Mouse (Mus musculus): ENCODE data around the gene Srrd. TPM values are rescaled to one million over a fixed set of nuclear protein-coding genes. Genes with fewer than 3 reads are reported as not detected.

Srrd gene
- polyA plus RNA-seq, 1 experiment from 2014 or later: 51.0 TPM

GRCm38 (mm10) chr5:112360077-112360476 is 17.2 kb upstream of the Srrd start:
- Histone ChIP-seq H3K36me3 (ENCODE audit: insufficient read depth) (peaks cover 24% of the 10 kb centered on the region; the same call in 1 of the 2 replicates), H3K27ac (ENCODE audit: low read depth) (no peak overlapping the region), H3K4me2 (no peak overlapping the region), H3K9me3 (ENCODE audit: low read depth, low read length) (no peaks in the 10 kb centered on the region), H3K9ac (no peak overlapping the region), H3K27me3 (ENCODE audit: insufficient read depth, low read length) (no peaks in the 10 kb centered on the region), H3K4me1 (ENCODE audit: insufficient read depth) (no peaks in the 10 kb centered on the region), H3K4me3 (ENCODE audit: low read depth, low read length) (no peak overlapping the region)
- no peak for DNase-seq
- no peak for TF ChIP-seq CTCF (IDR thresholded peaks at IDR 0.05; ENCODE audit: low read depth)
- no peak for ATAC-seq (ENCODE audit: insufficient read depth)
- 87% methylated on average over 3 of the region's 3 CpGs for WGBS

- Histone ChIP-seq H3K27me3 (ENCODE audit: insufficient read depth, low read length) (no peaks in the 10 kb centered on the region), H3K36me3 (ENCODE audit: insufficient read depth) (peaks cover 24% of the 10 kb centered on the region; the same call in 1 of the 2 replicates), H3K9ac (no peak overlapping the region), H3K9me3 (ENCODE audit: low read depth, low read length) (no peaks in the 10 kb centered on the region), H3K27ac (ENCODE audit: low read depth) (no peak overlapping the region), H3K4me1 (ENCODE audit: insufficient read depth) (no peaks in the 10 kb centered on the region), H3K4me3 (ENCODE audit: low read depth, low read length) (no peak overlapping the region), H3K4me2 (no peak overlapping the region)
- no peak for TF ChIP-seq CTCF (IDR thresholded peaks at IDR 0.05; ENCODE audit: low read depth)
- 79% methylated on average over 4 of the region's 4 CpGs for WGBS
- DNase-seq: no peak
- no peak for ATAC-seq (ENCODE audit: insufficient read depth)
These were observed 16.7 kb upstream of the Srrd start for GRCm38 (mm10) chr5:112359520-112359919.

GRCm38 (mm10) chr5:112356322-112356721 is 13.5 kb upstream of the Srrd start:
- H3K27me3 ChIP-seq (ENCODE audit: insufficient read depth, low read length): no peaks in the 10 kb centered on the region
- no peaks in the 10 kb centered on the region for H3K4me1 ChIP-seq (ENCODE audit: insufficient read depth)
- H3K36me3 ChIP-seq (ENCODE audit: insufficient read depth): peaks cover 27% of the 10 kb centered on the region
- no peaks in the 10 kb centered on the region for H3K9me3 ChIP-seq (ENCODE audit: low read depth, low read length)
- DNase-seq (no peak), ATAC-seq (ENCODE audit: insufficient read depth) (no peak)
- no peak overlapping the region for H3K27ac ChIP-seq (ENCODE audit: low read depth)
- no peak overlapping the region for H3K4me3 ChIP-seq (ENCODE audit: low read depth, low read length)
- no peak overlapping the region for H3K4me2 ChIP-seq
- 86% methylated on average over 9 of the region's 9 CpGs for WGBS
- H3K9ac ChIP-seq: no peak overlapping the region
- no peak for TF ChIP-seq CTCF (IDR thresholded peaks at IDR 0.05; ENCODE audit: low read depth)

DNA sequence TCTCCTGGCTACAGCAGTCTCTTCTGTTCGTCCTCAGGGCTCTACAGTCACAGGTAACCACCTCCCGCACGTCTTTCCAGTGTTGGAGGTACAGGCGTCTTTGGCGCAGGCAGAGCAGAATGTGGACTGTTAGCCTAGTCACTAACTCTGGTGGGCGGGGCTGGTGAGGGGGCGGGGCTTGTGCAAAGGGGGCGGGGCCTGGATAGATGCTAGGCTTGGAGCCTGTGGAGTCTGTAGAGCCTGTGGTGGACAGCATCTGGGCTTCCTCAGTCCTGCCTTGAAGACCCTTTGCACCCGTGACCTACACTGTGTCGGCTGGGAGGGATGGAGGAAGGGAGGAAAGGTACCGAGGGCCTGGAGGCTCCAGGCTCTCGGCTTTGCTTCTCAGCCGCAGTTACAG is 13.1 kb upstream of the Srrd start, which contains the start of gene Gm6583:
TSS of gene Gm6583 (minus strand) at position 124 of the 400 bp plus-strand sequence.
- no peak for TF ChIP-seq CTCF (IDR thresholded peaks at IDR 0.05; ENCODE audit: low read depth)
- ATAC-seq (ENCODE audit: insufficient read depth) (peak; percentile 31; the same call in 1 of the 2 replicates), DNase-seq (no peak)
- Histone ChIP-seq H3K36me3 (ENCODE audit: insufficient read depth) (peaks cover 27% of the 10 kb centered on the region), H3K9ac (no peak within 1 kb of the TSS), H3K27ac (ENCODE audit: low read depth) (no peak within 1 kb of the TSS), H3K9me3 (ENCODE audit: low read depth, low read length) (no peaks in the 10 kb centered on the region), H3K4me3 (ENCODE audit: low read depth, low read length) (no peak within 1 kb of the TSS), H3K27me3 (ENCODE audit: insufficient read depth, low read length) (no peaks in the 10 kb centered on the region), H3K4me1 (ENCODE audit: insufficient read depth) (no peaks in the 10 kb centered on the region), H3K4me2 (no peak within 1 kb of the TSS)
- WGBS: 61% methylated on average over 13 of the region's 13 CpGs

GRCm38 (mm10) chr5:112355493-112355892 is 12.7 kb upstream of the Srrd start:
- H3K27ac ChIP-seq (ENCODE audit: low read depth): no peak overlapping the region
- no peak overlapping the region for H3K4me2 ChIP-seq
- no peaks in the 10 kb centered on the region for H3K4me1 ChIP-seq (ENCODE audit: insufficient read depth)
- ATAC-seq (ENCODE audit: insufficient read depth): no peak
- no peak overlapping the region for H3K4me3 ChIP-seq (ENCODE audit: low read depth, low read length)
- 78% methylated on average over 6 of the region's 6 CpGs for WGBS
- no peak overlapping the region for H3K9ac ChIP-seq
- no peaks in the 10 kb centered on the region for H3K27me3 ChIP-seq (ENCODE audit: insufficient read depth, low read length)
- no peaks in the 10 kb centered on the region for H3K9me3 ChIP-seq (ENCODE audit: low read depth, low read length)
- no peak for DNase-seq
- H3K36me3 ChIP-seq (ENCODE audit: insufficient read depth): peaks cover 30% of the 10 kb centered on the region
- no peak for TF ChIP-seq CTCF (IDR thresholded peaks at IDR 0.05; ENCODE audit: low read depth)

DNA sequence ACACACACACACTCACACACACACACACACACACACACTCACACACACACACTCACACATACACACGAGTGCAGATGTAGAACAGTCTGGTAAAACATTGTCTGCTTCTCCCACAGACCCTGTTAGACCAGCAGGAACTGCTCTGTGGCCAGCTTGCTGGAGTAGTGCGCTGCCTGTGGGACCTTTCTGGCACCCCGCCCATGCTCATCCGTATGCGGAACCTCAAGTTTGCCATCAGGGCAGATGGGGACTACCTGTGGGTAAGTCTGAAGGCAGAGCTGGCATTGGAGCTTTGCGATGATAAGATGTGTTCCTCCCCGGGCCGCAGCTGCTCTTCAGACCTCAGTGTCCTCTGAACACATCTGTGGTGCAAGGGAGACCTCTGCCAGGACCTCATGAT is 6.3 kb upstream of the Srrd start:
- 87% methylated on average over 8 of the region's 8 CpGs for WGBS
- Histone ChIP-seq H3K4me1 (ENCODE audit: insufficient read depth) (no peaks in the 10 kb centered on the region), H3K4me3 (ENCODE audit: low read depth, low read length) (no peak overlapping the region), H3K9me3 (ENCODE audit: low read depth, low read length) (no peaks in the 10 kb centered on the region), H3K4me2 (no peak overlapping the region), H3K36me3 (ENCODE audit: insufficient read depth) (peaks cover 56% of the 10 kb centered on the region), H3K27me3 (ENCODE audit: insufficient read depth, low read length) (no peaks in the 10 kb centered on the region), H3K9ac (no peak overlapping the region), H3K27ac (ENCODE audit: low read depth) (no peak overlapping the region)
- TF ChIP-seq CTCF (IDR thresholded peaks at IDR 0.05; ENCODE audit: low read depth): no peak
- no peak for ATAC-seq (ENCODE audit: insufficient read depth)
- no peak for DNase-seq

- DNase-seq (no peak), ATAC-seq (ENCODE audit: insufficient read depth) (no peak)
- 83% methylated on average over 16 of the region's 16 CpGs for WGBS
- no peak overlapping the region for H3K4me2 ChIP-seq
- no peak overlapping the region for H3K9ac ChIP-seq
- 0 out of 2 replicates have a peak, but pooled peaks cover 3% of the 10 kb centered on the region for H3K4me1 ChIP-seq (ENCODE audit: insufficient read depth)
- H3K4me3 ChIP-seq (ENCODE audit: low read depth, low read length): no peak overlapping the region
- no peaks in the 10 kb centered on the region for H3K27me3 ChIP-seq (ENCODE audit: insufficient read depth, low read length)
- peaks cover 39% of the 10 kb centered on the region for H3K36me3 ChIP-seq (ENCODE audit: insufficient read depth)
- H3K27ac ChIP-seq (ENCODE audit: low read depth): no peak overlapping the region
- no peak for TF ChIP-seq CTCF (IDR thresholded peaks at IDR 0.05; ENCODE audit: low read depth)
- no peaks in the 10 kb centered on the region for H3K9me3 ChIP-seq (ENCODE audit: low read depth, low read length)
These were observed 3.5 kb upstream of the Srrd start for GRCm38 (mm10) chr5:112346211-112346965.

All from lung, embryonic 14.5 days (tissue).